Mouse (Mus musculus) neural tube, embryonic 15.5 days (tissue): Measurements from ENCODE around the gene E2f6. TPM values are rescaled to one million over a fixed set of nuclear protein-coding genes. Genes with fewer than 3 reads are reported as not detected.

Source experiments
- ATAC-seq: fragments of 200-750 bp; cut with Nextera tagmentation; 2 replicates; pipeline ENCODE4 v1.8.0; 2017; ENCODE audit warnings: mild to moderate bottlenecking, moderate TSS enrichment, moderate library complexity; ENCODE audit not compliant: low FRiP score
- H3K27ac ChIP-seq: fragments of 300-500 bp; sonication (generic); replicated peaks from 2 replicates; pipeline ENCODE4 v1.5.1; 2015; ENCODE audit warnings: mild to moderate bottlenecking, inconsistent platforms
- H3K27me3 ChIP-seq: fragments of 300-500 bp; sonication (generic); replicated peaks from 2 replicates; pipeline ENCODE4 v1.6.1; 2015; ENCODE audit warnings: inconsistent platforms
- H3K36me3 ChIP-seq: fragments of 300-500 bp; sonication (generic); 2 replicates; pipeline ENCODE4 v1.6.1; 2015; ENCODE audit warnings: inconsistent platforms
- H3K4me1 ChIP-seq: fragments of 300-500 bp; sonication (generic); 2 replicates; pipeline ENCODE4 v1.6.1; 2015; ENCODE audit warnings: inconsistent platforms
- H3K4me2 ChIP-seq: fragments of 300-500 bp; sonication (generic); 2 replicates; pipeline ENCODE4 v1.6.1; 2015; ENCODE audit warnings: inconsistent platforms, mild to moderate bottlenecking, moderate library complexity
- H3K4me3 ChIP-seq: fragments of 300-500 bp; sonication (generic); replicated peaks from 2 replicates; pipeline ENCODE4 v1.5.1; 2015; ENCODE audit warnings: mild to moderate bottlenecking, inconsistent platforms
- H3K9ac ChIP-seq: fragments of 300-500 bp; sonication (generic); replicated peaks from 2 replicates; pipeline ENCODE4 v1.6.1; 2015; ENCODE audit warnings: mild to moderate bottlenecking, inconsistent platforms
- H3K9me3 ChIP-seq: fragments of 300-500 bp; sonication (generic); replicated peaks from 2 replicates; pipeline ENCODE4 v1.6.1; 2016; ENCODE audit warnings: inconsistent platforms
- WGBS: fragments of 180-500 bp; shearing (Covaris S2); methylation state at CpG from one replicate; pipeline ENCODE4 v1.1.7; 2015; ENCODE audit warnings: mixed read lengths; 5-methylcytosine and 5-hydroxymethylcytosine counted together
- polyA plus RNA-seq: library from polyadenylated mRNA; unstranded; fragments of >200 nt; fragmentation: Nextera tagmentation; extraction: Ambion mirVana; gene quantifications from 2 replicates; pipeline ENCODE4 v1.2.1, GENCODE M21; 2015

E2f6 gene
- polyA plus RNA-seq, result 26.3 and 31.2 TPM in 2 replicates

DNA sequence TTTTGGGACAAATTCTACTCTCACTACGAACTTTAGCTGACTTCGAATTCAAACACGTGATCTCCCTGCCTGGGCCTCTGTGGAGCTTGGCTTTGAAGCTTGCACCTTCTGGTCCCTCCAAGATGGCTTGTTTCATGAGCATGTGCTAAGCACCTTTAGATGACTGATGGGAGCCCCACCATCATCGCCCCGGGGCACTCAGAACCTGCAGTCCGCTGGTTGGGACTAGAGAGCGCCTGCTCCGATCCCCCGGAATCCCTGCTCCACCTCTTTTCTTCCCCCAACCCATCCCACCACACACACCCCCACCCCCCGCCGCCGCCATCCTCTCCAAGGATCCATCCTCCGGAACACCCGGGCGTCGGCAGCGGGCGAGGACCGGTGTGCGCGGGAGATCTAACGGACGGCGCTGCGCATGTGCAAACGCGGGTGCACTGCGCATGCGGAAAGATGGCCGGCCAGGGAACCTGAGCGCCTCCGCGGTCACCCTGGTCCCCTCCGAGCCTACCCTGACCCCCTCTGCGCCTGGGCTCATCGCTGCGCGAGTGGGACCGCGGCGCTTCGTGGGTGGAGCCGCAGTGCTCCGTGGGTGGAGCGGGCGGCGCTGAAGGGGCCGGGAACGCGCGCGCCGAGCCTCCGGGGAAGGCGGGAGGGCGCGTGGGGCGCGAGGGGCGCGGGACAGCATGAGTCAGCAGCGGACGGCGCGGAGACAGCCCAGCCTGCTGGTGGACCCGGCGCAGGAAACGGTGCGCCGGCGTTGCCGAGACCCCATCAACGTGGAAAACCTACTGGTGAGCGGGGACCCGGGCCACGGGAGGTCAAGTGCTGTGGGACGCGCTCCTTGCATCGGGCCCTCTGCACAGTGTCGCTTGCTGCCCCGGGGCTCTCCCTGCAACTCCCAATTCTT is at the start of gene E2f6:
TSS of gene E2f6 (plus strand) at position 439 of the 907 bp plus-strand sequence.
- peaks cover 25% of the 10 kb centered on the region for H3K4me1 ChIP-seq
- H3K27me3 ChIP-seq, result peaks cover 26% of the 10 kb centered on the region; the same call in 1 of the 2 replicates
- peak within 1 kb of the TSS; percentile 96 for H3K9ac ChIP-seq
- no peaks in the 10 kb centered on the region for H3K9me3 ChIP-seq
- WGBS, result 8% methylated on average over 79 of the region's 81 CpGs
- peak within 1 kb of the TSS; percentile 94 for H3K4me3 ChIP-seq
- peak; percentile 83 for ATAC-seq
- H3K27ac ChIP-seq, result peak within 1 kb of the TSS; percentile 81
- H3K36me3 ChIP-seq, result 0 out of 2 replicates have a peak, but pooled peaks cover 3% of the 10 kb centered on the region
- H3K4me2 ChIP-seq, result peak within 1 kb of the TSS; percentile 84

DNA sequence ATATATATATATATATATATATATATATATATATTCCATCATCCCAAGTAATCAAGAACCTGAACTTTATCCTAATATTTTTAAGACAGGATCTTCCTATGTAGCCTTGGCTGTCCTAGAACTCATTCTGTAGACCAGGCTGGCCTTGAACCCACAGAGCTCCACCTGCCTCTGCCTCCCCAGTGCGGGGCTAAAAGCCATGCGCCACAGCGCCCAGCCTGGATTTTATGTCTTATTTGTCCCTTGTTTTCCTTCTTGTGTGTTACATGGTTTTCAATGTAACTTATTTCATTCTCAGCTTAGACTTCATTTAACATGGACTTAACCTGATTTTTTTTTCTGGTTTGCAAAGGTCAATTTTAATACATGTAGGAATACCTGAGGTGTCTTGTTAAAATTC is 49.3 kb upstream of the E2f6 start:
- Histone ChIP-seq H3K4me2 (no peak overlapping the region), H3K4me1 (no peaks in the 10 kb centered on the region), H3K36me3 (no peaks in the 10 kb centered on the region), H3K9me3 (no peaks in the 10 kb centered on the region), H3K27me3 (no peaks in the 10 kb centered on the region), H3K27ac (no peak overlapping the region), H3K4me3 (no peak overlapping the region), H3K9ac (no peak overlapping the region)
- no peak for ATAC-seq
- 96% methylated on average over 3 of the region's 3 CpGs for WGBS

DNA sequence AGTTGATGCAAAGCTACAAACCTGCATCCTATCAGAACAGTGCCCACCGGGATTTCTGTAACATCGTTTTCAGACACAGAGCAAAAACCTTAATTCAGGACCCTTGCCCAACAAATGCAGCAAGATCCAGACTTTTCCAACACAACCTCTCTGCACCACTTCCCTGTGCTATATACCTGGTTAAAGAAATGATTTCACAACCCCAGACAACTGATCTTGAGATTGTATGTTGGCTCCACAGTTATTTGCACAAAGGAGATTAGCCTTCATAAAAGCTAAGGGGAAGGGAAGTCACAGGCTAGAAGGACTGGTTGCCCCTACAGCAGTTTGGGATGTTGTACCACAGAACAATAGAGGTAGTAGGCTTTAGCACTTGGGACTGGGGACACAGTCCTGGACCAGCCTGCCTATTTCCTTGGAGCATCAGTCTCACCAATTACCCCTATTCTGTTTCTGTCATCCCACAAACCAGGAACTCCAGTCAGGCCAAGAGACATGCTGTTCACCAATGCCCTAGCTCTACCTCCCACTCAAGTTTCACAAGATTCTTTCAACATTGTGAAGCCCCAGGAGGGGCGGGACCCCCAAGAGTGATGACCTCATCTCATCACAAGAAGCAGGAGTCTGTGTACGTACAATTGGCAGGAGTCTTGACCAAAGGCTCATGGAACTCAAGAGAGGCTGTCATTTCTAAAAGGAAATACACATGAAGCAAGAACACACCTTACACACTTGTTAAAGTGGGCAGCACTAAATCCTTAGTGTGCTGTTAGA is 46.9 kb upstream of the E2f6 start:
- Histone ChIP-seq H3K4me3 (no peak overlapping the region), H3K36me3 (no peaks in the 10 kb centered on the region), H3K27ac (no peak overlapping the region), H3K9me3 (no peaks in the 10 kb centered on the region), H3K4me1 (no peaks in the 10 kb centered on the region), H3K4me2 (no peak overlapping the region), H3K9ac (no peak overlapping the region), H3K27me3 (no peaks in the 10 kb centered on the region)
- 90% methylated on average over 4 of the region's 4 CpGs for WGBS
- ATAC-seq, result no peak

DNA sequence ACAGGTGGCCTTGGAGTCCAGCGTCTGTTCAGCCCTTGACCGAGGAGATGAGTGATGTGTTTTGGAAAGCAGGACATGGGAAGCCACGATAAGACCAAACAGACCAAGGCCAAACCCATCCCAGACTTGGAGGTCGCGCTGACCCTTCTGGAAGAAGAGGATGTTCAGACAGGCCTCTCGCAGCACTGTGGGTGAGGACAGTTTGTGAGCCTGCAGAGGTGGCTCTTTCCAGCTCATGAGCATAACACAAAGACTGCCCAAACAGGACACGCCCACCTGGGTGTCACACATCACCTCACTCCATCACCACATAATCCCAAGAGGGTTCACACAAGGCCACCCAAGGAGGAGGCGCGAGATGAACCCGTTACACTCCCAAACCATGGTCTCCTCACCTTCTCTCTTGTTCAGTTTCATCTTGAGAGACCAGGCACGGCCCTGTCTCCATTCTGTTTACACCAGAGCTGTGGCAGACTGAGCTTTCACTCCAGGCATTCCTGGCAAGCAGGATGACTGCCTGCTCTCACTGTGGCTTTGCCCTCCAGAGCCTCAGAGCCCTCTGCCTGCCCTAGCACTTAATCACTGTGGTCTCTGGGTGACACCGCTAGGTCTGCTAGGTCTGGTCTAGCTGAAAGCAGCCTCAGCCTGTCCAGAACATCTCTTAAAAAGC is 45.9 kb upstream of the E2f6 start:
- H3K27ac ChIP-seq, result no peak overlapping the region
- no peak overlapping the region for H3K4me3 ChIP-seq
- WGBS, result 80% methylated on average over 12 of the region's 12 CpGs
- no peaks in the 10 kb centered on the region for H3K4me1 ChIP-seq
- no peak overlapping the region for H3K4me2 ChIP-seq
- ATAC-seq, result no peak
- H3K9me3 ChIP-seq, result no peaks in the 10 kb centered on the region
- H3K36me3 ChIP-seq, result no peaks in the 10 kb centered on the region
- H3K27me3 ChIP-seq, result no peaks in the 10 kb centered on the region
- H3K9ac ChIP-seq, result no peak overlapping the region

DNA sequence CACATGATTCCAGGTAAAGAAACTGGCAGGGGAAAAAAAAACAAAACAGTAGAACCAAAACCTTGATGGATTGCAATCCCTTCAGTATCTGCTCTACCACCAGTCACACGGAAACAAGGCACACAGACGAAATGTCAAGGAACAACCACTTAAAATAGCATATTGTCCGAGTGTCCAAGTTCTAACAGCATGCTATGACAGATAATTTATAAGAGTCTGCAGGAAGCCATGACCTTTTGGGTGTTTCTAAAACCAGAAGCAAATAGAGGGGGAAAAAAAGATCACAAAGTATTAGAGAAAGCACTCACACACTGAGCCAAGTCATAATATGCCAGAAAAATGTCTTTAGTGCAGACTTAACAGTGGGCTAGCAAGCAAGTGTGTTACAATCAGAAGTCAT is 42.5 kb upstream of the E2f6 start:
- Histone ChIP-seq H3K4me3 (no peak overlapping the region), H3K27ac (no peak overlapping the region), H3K36me3 (no peaks in the 10 kb centered on the region), H3K4me1 (no peaks in the 10 kb centered on the region), H3K9ac (no peak overlapping the region), H3K4me2 (no peak overlapping the region), H3K9me3 (no peaks in the 10 kb centered on the region), H3K27me3 (no peaks in the 10 kb centered on the region)
- 56% methylated on average over 3 of the region's 3 CpGs for WGBS
- ATAC-seq, result no peak

DNA sequence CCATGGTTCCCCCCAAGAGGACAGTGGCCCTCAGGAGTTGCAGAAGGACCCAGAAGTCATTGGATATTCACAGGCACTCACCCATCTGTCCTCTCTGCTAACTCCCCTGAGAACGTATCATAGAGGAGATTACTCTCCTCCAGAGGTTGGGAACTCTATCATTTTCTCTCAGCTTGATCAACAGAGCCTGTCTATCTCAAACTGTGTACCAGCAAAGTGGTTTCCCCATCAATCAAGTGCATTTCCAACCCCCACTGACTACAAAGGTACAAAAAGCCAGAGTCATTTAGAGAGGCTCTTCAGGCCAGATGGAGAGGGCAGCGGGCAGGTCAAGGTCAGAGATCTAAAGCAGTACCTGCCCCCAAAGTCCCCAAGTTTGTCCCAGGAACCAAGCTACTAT is 42.1 kb upstream of the E2f6 start:
- no peak overlapping the region for H3K27ac ChIP-seq
- no peaks in the 10 kb centered on the region for H3K4me1 ChIP-seq
- ATAC-seq, result no peak
- no peaks in the 10 kb centered on the region for H3K36me3 ChIP-seq
- no peaks in the 10 kb centered on the region for H3K9me3 ChIP-seq
- H3K27me3 ChIP-seq, result no peaks in the 10 kb centered on the region
- no peak overlapping the region for H3K9ac ChIP-seq
- WGBS, result 69% methylated on average over 2 of the region's 2 CpGs
- no peak overlapping the region for H3K4me2 ChIP-seq
- no peak overlapping the region for H3K4me3 ChIP-seq

DNA sequence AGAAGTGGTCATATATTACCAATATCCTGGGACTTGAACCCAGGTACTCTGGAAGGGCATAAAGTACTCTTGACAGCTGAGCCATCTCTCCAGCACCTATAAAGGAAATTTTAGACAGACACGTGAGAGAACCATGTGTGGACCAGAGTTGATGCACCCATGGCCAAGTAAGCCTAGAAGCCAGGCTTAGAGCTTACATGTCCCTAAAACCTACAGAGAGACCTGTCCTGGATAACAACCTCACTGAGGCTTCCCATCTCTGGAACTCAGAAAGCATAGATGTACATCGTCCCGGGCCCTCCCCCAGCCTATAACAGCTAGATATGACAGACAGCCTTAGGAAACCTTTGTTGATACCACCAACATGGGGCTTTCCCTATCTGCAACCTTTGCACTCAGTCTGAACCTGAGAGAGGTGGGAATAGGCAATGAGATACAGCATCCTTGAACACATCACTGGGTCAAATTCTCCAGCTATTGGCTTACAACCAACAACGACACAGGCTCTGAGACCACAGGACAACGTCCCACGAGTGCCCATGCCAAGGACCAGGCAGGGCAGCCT is 41.1 kb upstream of the E2f6 start:
- 93% methylated on average over 6 of the region's 6 CpGs for WGBS
- Histone ChIP-seq H3K27me3 (no peaks in the 10 kb centered on the region), H3K9ac (no peak overlapping the region), H3K9me3 (no peaks in the 10 kb centered on the region), H3K36me3 (no peaks in the 10 kb centered on the region), H3K27ac (no peak overlapping the region), H3K4me3 (no peak overlapping the region), H3K4me2 (no peak overlapping the region), H3K4me1 (no peaks in the 10 kb centered on the region)
- no peak for ATAC-seq

DNA sequence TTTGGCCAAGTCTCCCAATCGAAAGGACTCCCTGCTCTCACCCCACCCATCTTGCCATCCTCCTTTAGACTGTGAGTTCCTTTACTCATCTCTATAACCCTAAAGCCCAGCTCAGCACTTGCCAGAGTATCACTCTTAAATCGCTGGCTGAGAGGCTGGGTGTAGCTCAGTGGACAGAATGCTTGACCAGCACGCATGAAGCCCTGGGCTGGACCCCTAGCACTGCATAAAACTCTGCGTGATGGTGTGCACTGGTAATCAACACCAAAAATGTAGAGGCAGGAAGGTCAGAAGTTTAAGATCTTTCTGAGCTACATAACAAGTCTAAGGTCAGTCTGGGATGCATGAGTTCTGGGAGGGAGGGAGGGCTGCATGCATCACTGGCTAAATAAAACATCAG is 36.2 kb upstream of the E2f6 start:
- ATAC-seq, result no peak
- H3K9ac ChIP-seq, result no peak overlapping the region
- H3K27ac ChIP-seq, result no peak overlapping the region
- H3K4me2 ChIP-seq, result no peak overlapping the region
- H3K36me3 ChIP-seq, result no peaks in the 10 kb centered on the region
- 91% methylated on average over 4 of the region's 4 CpGs for WGBS
- no peak overlapping the region for H3K4me3 ChIP-seq
- no peaks in the 10 kb centered on the region for H3K27me3 ChIP-seq
- H3K4me1 ChIP-seq, result no peaks in the 10 kb centered on the region
- no peaks in the 10 kb centered on the region for H3K9me3 ChIP-seq

DNA sequence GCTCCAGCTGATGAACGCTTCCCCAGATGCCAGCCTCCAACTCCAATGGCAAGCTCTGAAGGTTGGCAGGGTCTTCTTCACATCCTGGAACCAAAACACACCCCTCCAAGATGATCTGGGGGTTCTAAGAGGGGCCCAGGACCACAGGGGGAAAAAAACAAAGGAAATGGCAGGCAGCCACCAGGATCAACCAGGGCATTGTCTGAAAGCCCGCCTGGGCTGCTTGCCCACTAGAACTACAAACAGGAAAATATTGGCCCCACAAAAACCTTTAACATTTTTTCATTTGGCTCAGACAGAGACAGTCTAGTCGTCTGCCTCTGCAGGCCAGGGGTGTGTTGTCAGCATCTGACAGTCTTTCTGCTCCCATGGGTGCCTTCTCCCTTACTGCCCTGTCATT is 35.4 kb upstream of the E2f6 start:
- no peak overlapping the region for H3K9ac ChIP-seq
- no peak overlapping the region for H3K4me3 ChIP-seq
- H3K9me3 ChIP-seq, result no peaks in the 10 kb centered on the region
- H3K4me2 ChIP-seq, result no peak overlapping the region
- 74% methylated on average over 3 of the region's 3 CpGs for WGBS
- no peaks in the 10 kb centered on the region for H3K4me1 ChIP-seq
- no peaks in the 10 kb centered on the region for H3K36me3 ChIP-seq
- no peaks in the 10 kb centered on the region for H3K27me3 ChIP-seq
- H3K27ac ChIP-seq, result no peak overlapping the region
- no peak for ATAC-seq

DNA sequence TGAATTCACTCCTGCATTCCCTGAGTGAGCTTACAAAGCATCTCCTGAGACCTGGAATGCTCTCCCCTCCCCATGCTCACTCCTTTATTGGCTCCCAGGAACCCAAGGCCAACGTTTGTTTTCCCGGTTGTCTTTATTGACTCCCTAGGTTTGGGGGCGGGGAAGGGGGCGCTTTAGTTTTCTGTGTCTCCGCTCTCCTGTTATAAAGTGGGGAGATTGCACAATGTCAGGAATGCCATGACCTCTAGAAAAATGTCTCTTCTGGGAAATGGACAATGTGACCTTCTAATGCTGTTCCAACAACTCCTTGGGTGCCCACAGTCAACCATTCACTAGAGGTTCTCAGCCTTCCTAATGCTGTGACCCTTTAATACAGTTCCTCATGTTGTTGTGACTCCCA is 32.2 kb upstream of the E2f6 start:
- Histone ChIP-seq H3K4me1 (no peaks in the 10 kb centered on the region), H3K27me3 (no peaks in the 10 kb centered on the region), H3K36me3 (no peaks in the 10 kb centered on the region), H3K4me2 (no peak overlapping the region), H3K27ac (no peak overlapping the region), H3K9me3 (no peaks in the 10 kb centered on the region), H3K9ac (no peak overlapping the region), H3K4me3 (no peak overlapping the region)
- 50% methylated on average over 5 of the region's 5 CpGs for whole genome bisulfite sequencing
- no peak for ATAC-seq

DNA sequence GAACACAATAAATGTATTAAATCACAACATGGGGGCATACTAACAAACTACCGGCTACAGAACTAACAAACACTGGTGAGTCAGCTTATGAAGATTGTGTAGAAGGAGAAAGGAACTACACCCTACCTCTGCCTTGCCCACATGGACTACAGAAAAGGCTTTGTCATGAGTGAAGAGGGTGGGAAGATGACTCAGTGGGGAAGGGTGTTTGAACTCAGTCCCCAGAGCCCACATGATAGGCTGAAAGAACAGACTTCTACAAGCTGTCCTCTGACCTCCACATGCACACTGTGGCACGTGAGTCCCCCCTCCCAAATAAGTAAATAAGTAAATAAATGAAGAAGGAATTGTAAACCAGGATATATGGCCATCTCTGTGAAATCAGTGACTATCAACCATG is 31.6 kb upstream of the E2f6 start:
- Histone ChIP-seq H3K4me3 (no peak overlapping the region), H3K27ac (no peak overlapping the region), H3K4me2 (no peak overlapping the region), H3K4me1 (no peaks in the 10 kb centered on the region), H3K27me3 (no peaks in the 10 kb centered on the region), H3K36me3 (no peaks in the 10 kb centered on the region), H3K9me3 (no peaks in the 10 kb centered on the region), H3K9ac (no peak overlapping the region)
- WGBS, result 87% methylated on average over 2 of the region's 2 CpGs
- no peak for ATAC-seq
